Mouse (Mus musculus) stomach, postnatal 0 days (tissue): ENCODE data around the gene Adamtsl1.

Experiments
- CTCF ChIP-seq: IDR thresholded peaks from 2 replicates; pipeline ENCODE4 v1.5.1; 2016; ENCODE audit warnings: antibody characterized with exemption, low read depth, mild to moderate bottlenecking, moderate library complexity
- EP300 ChIP-seq: optimal IDR thresholded peaks from 2 replicates; pipeline ENCODE3; 2016; ENCODE audit warnings: antibody characterized with exemption

GRCm38 (mm10) chr4:85585426-85585825, 71.5 kb downstream of the Adamtsl1 start:
- no peak for TF ChIP-seq EP300
- TF ChIP-seq CTCF, result no peak
